Mouse (Mus musculus) midbrain, embryonic 16.5 days (tissue): ENCODE results near the gene Rufy3. TPM values are rescaled to one million over a fixed set of nuclear protein-coding genes. Genes with fewer than 3 reads are reported as not detected.

Experiments used
- ATAC-seq: fragments of 200-750 bp; cut with Nextera tagmentation; 2 replicates; pipeline ENCODE4 v1.8.0; 2017; ENCODE audit warnings: moderate TSS enrichment
- H3K27ac ChIP-seq: fragments of 300-500 bp; sonication (generic); 2 replicates; pipeline ENCODE4 v1.5.1; 2014; ENCODE audit warnings: mild to moderate bottlenecking, low read length, mixed read lengths
- H3K27me3 ChIP-seq: fragments of 300-500 bp; sonication (generic); 2 replicates; pipeline ENCODE4 v1.6.1; 2014; ENCODE audit warnings: low read depth, low read length, mixed read lengths; ENCODE audit not compliant: control insufficient read depth, insufficient read depth
- H3K36me3 ChIP-seq: fragments of 300-500 bp; sonication (generic); 2 replicates; pipeline ENCODE4 v1.6.1; 2014; ENCODE audit warnings: mild to moderate bottlenecking, low read length, moderate library complexity, mixed read lengths; ENCODE audit not compliant: control insufficient read depth, insufficient read depth
- H3K4me1 ChIP-seq: fragments of 300-500 bp; sonication (generic); 2 replicates; pipeline ENCODE4 v1.6.1; 2014; ENCODE audit warnings: mild to moderate bottlenecking, low read length, mixed read lengths; ENCODE audit not compliant: control insufficient read depth, insufficient read depth
- H3K4me2 ChIP-seq: fragments of 300-500 bp; sonication (generic); 2 replicates; pipeline ENCODE4 v1.6.1; 2014; ENCODE audit warnings: mild to moderate bottlenecking, low read length, mixed read lengths
- H3K4me3 ChIP-seq: fragments of 300-500 bp; sonication (generic); 2 replicates; pipeline ENCODE4 v1.5.1; 2014; ENCODE audit warnings: low read depth, mild to moderate bottlenecking, low read length, moderate library complexity, mixed read lengths
- H3K9ac ChIP-seq: fragments of 300-500 bp; sonication (generic); 2 replicates; pipeline ENCODE4 v1.6.1; 2014; ENCODE audit warnings: low read depth, low read length, mixed read lengths
- H3K9me3 ChIP-seq: fragments of 300-500 bp; sonication (generic); replicated peaks from 2 replicates; pipeline ENCODE4 v1.6.1; 2014; ENCODE audit warnings: mild to moderate bottlenecking, low read length, mixed read lengths; ENCODE audit not compliant: control insufficient read depth, poor library complexity, severe bottlenecking
- WGBS: fragments of 180-500 bp; shearing (Covaris S2); extraction: QIAGEN DNeasy Blood & Tissue Kit; methylation state at CpG from one replicate; pipeline ENCODE4 v1.1.7; 2014; 5-methylcytosine and 5-hydroxymethylcytosine counted together
- polyA plus RNA-seq: library from polyadenylated mRNA; unstranded; fragments of >200 nt; fragmentation: Nextera tagmentation; extraction: Ambion mirVana; gene quantifications from 2 replicates; pipeline ENCODE4 v1.2.1, GENCODE M21; 2015

Rufy3 gene
- polyA plus RNA-seq, 1 experiment from 2014 or later: 307 TPM

GRCm38 (mm10) chr5:88604046-88604445 is 39.2 kb downstream of the Rufy3 start:
- Histone ChIP-seq H3K27me3 (no peaks in the 10 kb centered on the region), H3K27ac (no peak overlapping the region), H3K4me2 (no peak overlapping the region), H3K9ac (no peak overlapping the region), H3K36me3 (peaks cover 3% of the 10 kb centered on the region; the same call in 1 of the 2 replicates), H3K9me3 (no peaks in the 10 kb centered on the region), H3K4me3 (no peak overlapping the region), H3K4me1 (peaks cover 5% of the 10 kb centered on the region)
- no peak for ATAC-seq
- WGBS: 98% methylated on average over 3 of the region's 3 CpGs

DNA sequence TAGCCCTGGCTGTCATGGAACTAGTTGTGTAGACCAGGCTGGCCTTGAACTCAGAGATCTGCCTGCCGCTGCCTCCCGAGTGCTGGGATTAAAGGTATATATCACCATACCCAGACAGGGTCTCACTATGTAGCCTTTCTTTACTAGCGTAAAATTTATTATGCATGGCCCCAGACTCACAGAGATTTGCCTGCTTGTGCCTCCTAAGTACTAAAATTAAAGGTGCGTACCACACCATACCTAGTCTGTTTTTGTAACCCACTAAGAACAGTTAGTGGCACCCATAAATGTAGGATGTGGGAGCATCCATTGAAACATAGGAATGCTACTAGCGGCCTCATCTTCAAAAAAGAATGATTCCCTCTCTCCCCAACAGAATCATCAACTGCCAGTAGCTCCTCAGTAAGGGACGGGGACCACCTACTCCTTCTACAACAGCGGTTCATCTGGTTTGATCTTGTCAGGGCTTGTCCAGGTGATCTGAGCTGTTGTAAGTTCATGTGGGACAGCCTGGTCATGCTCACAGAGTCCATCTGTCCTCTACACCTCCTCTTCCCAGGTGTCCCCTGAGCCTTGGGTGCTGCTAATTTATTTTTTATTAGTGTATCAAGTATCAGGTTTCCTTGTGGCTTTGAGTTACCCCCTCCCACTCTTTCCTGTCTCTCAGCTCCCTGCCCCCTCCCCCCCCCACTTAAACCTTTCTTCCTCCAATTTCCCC is 40.0 kb downstream of the Rufy3 start:
- Histone ChIP-seq H3K4me2 (no peak overlapping the region), H3K9ac (no peak overlapping the region), H3K36me3 (peaks cover 3% of the 10 kb centered on the region; the same call in 1 of the 2 replicates), H3K4me3 (no peak overlapping the region), H3K4me1 (peaks cover 5% of the 10 kb centered on the region), H3K27me3 (no peaks in the 10 kb centered on the region), H3K27ac (no peak overlapping the region), H3K9me3 (no peaks in the 10 kb centered on the region)
- WGBS: 96% methylated on average over 7 of the region's 7 CpGs
- ATAC-seq: peak; percentile 51

- peaks cover 22% of the 10 kb centered on the region for H3K36me3 ChIP-seq
- H3K27me3 ChIP-seq: no peaks in the 10 kb centered on the region
- H3K4me2 ChIP-seq: no peak overlapping the region
- H3K27ac ChIP-seq: no peak overlapping the region
- 90% methylated on average over 1 of the region's 1 CpGs for WGBS
- H3K4me1 ChIP-seq: no peaks in the 10 kb centered on the region
- H3K9me3 ChIP-seq: no peaks in the 10 kb centered on the region
- no peak overlapping the region for H3K9ac ChIP-seq
- ATAC-seq: no peak
- H3K4me3 ChIP-seq: no peak overlapping the region
These were observed 49.3 kb downstream of the Rufy3 start for GRCm38 (mm10) chr5:88614129-88614528.

GRCm38 (mm10) chr5:88616988-88617387 is 52.1 kb downstream of the Rufy3 start:
- no peak overlapping the region for H3K9ac ChIP-seq
- H3K4me1 ChIP-seq: no peaks in the 10 kb centered on the region
- no peaks in the 10 kb centered on the region for H3K9me3 ChIP-seq
- H3K27ac ChIP-seq: no peak overlapping the region
- no peak overlapping the region for H3K4me3 ChIP-seq
- H3K36me3 ChIP-seq: peaks cover 32% of the 10 kb centered on the region
- no peaks in the 10 kb centered on the region for H3K27me3 ChIP-seq
- no peak for ATAC-seq
- H3K4me2 ChIP-seq: no peak overlapping the region
- 90% methylated on average over 4 of the region's 4 CpGs for WGBS

DNA sequence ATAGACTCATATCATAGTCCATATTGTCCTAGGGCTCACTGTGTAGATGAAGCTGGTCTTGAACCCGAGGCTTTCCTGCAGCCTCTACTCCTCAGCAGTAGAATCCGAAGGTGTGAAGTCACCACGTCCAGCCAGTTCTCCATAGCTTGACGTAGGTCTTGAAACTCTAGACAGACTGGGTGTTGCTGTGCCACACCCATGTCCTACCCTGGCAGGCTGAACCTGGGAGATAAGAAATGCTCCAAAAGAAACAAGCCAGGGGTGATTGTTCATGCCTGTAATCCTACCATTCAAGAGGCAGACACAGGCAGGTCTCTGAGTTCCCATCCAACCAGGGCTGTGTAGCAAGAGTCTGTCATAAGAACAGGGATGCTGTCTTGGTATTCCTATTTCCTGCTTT is 62.7 kb downstream of the Rufy3 start:
- Histone ChIP-seq H3K9me3 (no peaks in the 10 kb centered on the region), H3K4me1 (no peaks in the 10 kb centered on the region), H3K36me3 (peaks cover 27% of the 10 kb centered on the region), H3K4me3 (no peak overlapping the region), H3K9ac (no peak overlapping the region), H3K27ac (no peak overlapping the region), H3K27me3 (no peaks in the 10 kb centered on the region), H3K4me2 (no peak overlapping the region)
- no peak for ATAC-seq
- WGBS: 93% methylated on average over 4 of the region's 4 CpGs

GRCm38 (mm10) chr5:88629125-88629524 is 64.3 kb downstream of the Rufy3 start:
- no peak overlapping the region for H3K4me3 ChIP-seq
- H3K27me3 ChIP-seq: no peaks in the 10 kb centered on the region
- H3K4me1 ChIP-seq: no peaks in the 10 kb centered on the region
- no peak overlapping the region for H3K9ac ChIP-seq
- no peak overlapping the region for H3K27ac ChIP-seq
- H3K36me3 ChIP-seq: peaks cover 34% of the 10 kb centered on the region
- WGBS: 95% methylated on average over 11 of the region's 11 CpGs
- no peaks in the 10 kb centered on the region for H3K9me3 ChIP-seq
- ATAC-seq: no peak
- no peak overlapping the region for H3K4me2 ChIP-seq

DNA sequence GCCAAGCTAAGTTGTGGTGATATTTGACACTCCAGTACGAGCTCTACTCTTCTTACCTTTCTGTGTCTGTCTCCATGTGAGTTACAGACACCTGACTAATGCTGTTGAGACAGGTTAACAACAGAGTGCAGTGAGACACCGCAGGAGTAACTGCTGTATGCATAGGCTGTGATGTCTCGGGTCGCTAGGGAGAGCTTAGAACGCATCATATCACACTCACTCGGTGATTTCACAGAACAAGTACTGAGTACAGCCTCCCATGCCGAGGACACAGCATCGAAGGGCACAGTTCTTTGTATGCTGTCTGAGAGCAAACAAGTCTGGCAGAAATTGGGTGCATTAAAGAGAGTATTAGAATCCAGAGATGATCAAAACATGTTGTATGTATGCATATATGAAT is 65.1 kb downstream of the Rufy3 start:
- Histone ChIP-seq H3K4me1 (no peaks in the 10 kb centered on the region), H3K9ac (no peak overlapping the region), H3K4me2 (no peak overlapping the region), H3K4me3 (no peak overlapping the region), H3K27me3 (no peaks in the 10 kb centered on the region), H3K36me3 (peaks cover 34% of the 10 kb centered on the region), H3K9me3 (no peaks in the 10 kb centered on the region), H3K27ac (no peak overlapping the region)
- no peak for ATAC-seq
- WGBS: 95% methylated on average over 8 of the region's 8 CpGs

DNA sequence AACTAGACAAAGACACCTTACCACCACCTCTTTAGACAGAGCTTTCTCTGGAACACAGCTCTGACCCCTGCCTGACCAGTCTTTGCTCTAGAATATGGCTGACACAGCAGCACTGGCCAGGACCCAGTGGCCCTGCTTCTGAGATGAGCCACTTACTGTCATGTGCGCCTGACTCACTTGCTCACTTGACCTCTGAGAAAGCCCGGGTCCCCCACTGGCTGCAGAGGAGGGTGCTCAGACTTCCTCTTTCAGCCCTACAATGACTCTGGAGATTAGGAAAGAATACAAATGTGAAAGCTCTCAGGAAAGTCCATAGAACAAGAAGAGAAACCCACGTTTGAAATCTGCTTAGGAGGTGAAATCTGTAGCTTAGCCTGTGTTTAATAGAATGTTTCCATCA is 66.0 kb downstream of the Rufy3 start:
- no peak for ATAC-seq
- Histone ChIP-seq H3K4me3 (no peak overlapping the region), H3K36me3 (peaks cover 41% of the 10 kb centered on the region), H3K9ac (no peak overlapping the region), H3K27me3 (no peaks in the 10 kb centered on the region), H3K4me1 (no peaks in the 10 kb centered on the region), H3K4me2 (no peak overlapping the region), H3K9me3 (no peaks in the 10 kb centered on the region), H3K27ac (no peak overlapping the region)
- 66% methylated on average over 3 of the region's 3 CpGs for WGBS

GRCm38 (mm10) chr5:88631545-88631944 is 66.7 kb downstream of the Rufy3 start:
- Histone ChIP-seq H3K4me2 (no peak overlapping the region), H3K4me3 (no peak overlapping the region), H3K27ac (no peak overlapping the region), H3K27me3 (no peaks in the 10 kb centered on the region), H3K36me3 (peaks cover 41% of the 10 kb centered on the region), H3K4me1 (no peaks in the 10 kb centered on the region), H3K9me3 (no peaks in the 10 kb centered on the region), H3K9ac (no peak overlapping the region)
- no peak for ATAC-seq
- 91% methylated on average over 5 of the region's 5 CpGs for WGBS
